Mouse (Mus musculus) midbrain, embryonic 16.5 days (tissue): ENCODE data around the gene Ghrhr. TPM values are rescaled to one million over a fixed set of nuclear protein-coding genes. Genes with fewer than 3 reads are reported as not detected.

Experiments
- ATAC-seq: fragments of 200-750 bp; cut with Nextera tagmentation; 2 replicates; pipeline ENCODE4 v1.8.0; 2017; ENCODE audit warnings: moderate TSS enrichment
- H3K27ac ChIP-seq: fragments of 300-500 bp; sonication (generic); 2 replicates; pipeline ENCODE4 v1.5.1; 2014; ENCODE audit warnings: mild to moderate bottlenecking, low read length, mixed read lengths
- H3K27me3 ChIP-seq: fragments of 300-500 bp; sonication (generic); 2 replicates; pipeline ENCODE4 v1.6.1; 2014; ENCODE audit warnings: low read depth, low read length, mixed read lengths; ENCODE audit not compliant: control insufficient read depth, insufficient read depth
- H3K36me3 ChIP-seq: fragments of 300-500 bp; sonication (generic); 2 replicates; pipeline ENCODE4 v1.6.1; 2014; ENCODE audit warnings: mild to moderate bottlenecking, low read length, moderate library complexity, mixed read lengths; ENCODE audit not compliant: control insufficient read depth, insufficient read depth
- H3K4me1 ChIP-seq: fragments of 300-500 bp; sonication (generic); 2 replicates; pipeline ENCODE4 v1.6.1; 2014; ENCODE audit warnings: mild to moderate bottlenecking, low read length, mixed read lengths; ENCODE audit not compliant: control insufficient read depth, insufficient read depth
- H3K4me2 ChIP-seq: fragments of 300-500 bp; sonication (generic); 2 replicates; pipeline ENCODE4 v1.6.1; 2014; ENCODE audit warnings: mild to moderate bottlenecking, low read length, mixed read lengths
- H3K4me3 ChIP-seq: fragments of 300-500 bp; sonication (generic); 2 replicates; pipeline ENCODE4 v1.5.1; 2014; ENCODE audit warnings: low read depth, mild to moderate bottlenecking, low read length, moderate library complexity, mixed read lengths
- H3K9ac ChIP-seq: fragments of 300-500 bp; sonication (generic); 2 replicates; pipeline ENCODE4 v1.6.1; 2014; ENCODE audit warnings: low read depth, low read length, mixed read lengths
- H3K9me3 ChIP-seq: fragments of 300-500 bp; sonication (generic); replicated peaks from 2 replicates; pipeline ENCODE4 v1.6.1; 2014; ENCODE audit warnings: mild to moderate bottlenecking, low read length, mixed read lengths; ENCODE audit not compliant: control insufficient read depth, poor library complexity, severe bottlenecking
- WGBS: fragments of 180-500 bp; shearing (Covaris S2); extraction: QIAGEN DNeasy Blood & Tissue Kit; methylation state at CpG from one replicate; pipeline ENCODE4 v1.1.7; 2014; 5-methylcytosine and 5-hydroxymethylcytosine counted together
- polyA plus RNA-seq: library from polyadenylated mRNA; unstranded; fragments of >200 nt; fragmentation: Nextera tagmentation; extraction: Ambion mirVana; gene quantifications from 2 replicates; pipeline ENCODE4 v1.2.1, GENCODE M21; 2015

The Ghrhr gene
- polyA plus RNA-seq, 1 experiment from 2014 or later, result not detected

- Histone ChIP-seq H3K27ac (no peak overlapping the region), H3K9ac (no peak overlapping the region), H3K4me3 (no peak overlapping the region), H3K4me1 (no peaks in the 10 kb centered on the region), H3K4me2 (no peak overlapping the region), H3K27me3 (no peaks in the 10 kb centered on the region), H3K9me3 (no peaks in the 10 kb centered on the region), H3K36me3 (no peaks in the 10 kb centered on the region)
- ATAC-seq, result no peak
- 84% methylated on average over 5 of the region's 5 CpGs for WGBS
Observed at GRCm38 (mm10) chr6:55347711-55348571, 28.2 kb upstream of the Ghrhr start.

DNA sequence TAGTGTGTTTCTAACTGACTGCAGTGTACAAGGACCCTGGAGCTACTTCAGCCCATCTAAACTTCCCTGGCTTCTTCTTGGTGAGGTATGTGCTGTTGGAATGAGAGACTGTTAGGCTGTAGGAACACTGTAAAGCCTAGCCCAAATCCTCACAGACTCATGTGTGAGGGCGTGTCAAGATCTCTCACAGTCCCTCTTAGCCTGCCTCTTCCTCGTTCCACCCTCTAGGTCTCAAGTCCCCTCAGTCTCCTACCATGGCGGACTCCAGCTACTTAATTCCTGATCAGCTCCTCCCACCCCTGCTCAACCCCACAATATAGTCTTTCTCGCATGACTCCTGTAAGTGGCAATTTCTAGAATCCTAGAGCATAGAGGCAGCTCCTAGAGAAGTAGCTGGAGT, 26.9 kb upstream of the Ghrhr start:
- no peaks in the 10 kb centered on the region for H3K9me3 ChIP-seq
- H3K27me3 ChIP-seq, result no peaks in the 10 kb centered on the region
- H3K4me3 ChIP-seq, result no peak overlapping the region
- ATAC-seq, result no peak
- no peak overlapping the region for H3K9ac ChIP-seq
- no peak overlapping the region for H3K4me2 ChIP-seq
- no peaks in the 10 kb centered on the region for H3K36me3 ChIP-seq
- 78% methylated on average over 4 of the region's 4 CpGs for WGBS
- H3K4me1 ChIP-seq, result no peaks in the 10 kb centered on the region
- H3K27ac ChIP-seq, result no peak overlapping the region

- 97% methylated on average over 6 of the region's 6 CpGs for WGBS
- Histone ChIP-seq H3K27ac (no peak overlapping the region), H3K4me1 (no peaks in the 10 kb centered on the region), H3K4me2 (no peak overlapping the region), H3K36me3 (no peaks in the 10 kb centered on the region), H3K27me3 (no peaks in the 10 kb centered on the region), H3K9me3 (no peaks in the 10 kb centered on the region), H3K9ac (no peak overlapping the region), H3K4me3 (no peak overlapping the region)
- ATAC-seq, result no peak
Observed at GRCm38 (mm10) chr6:55350383-55350952, 25.6 kb upstream of the Ghrhr start.

- H3K9me3 ChIP-seq, result no peaks in the 10 kb centered on the region
- WGBS, result 84% methylated on average over 7 of the region's 7 CpGs
- no peaks in the 10 kb centered on the region for H3K36me3 ChIP-seq
- no peak overlapping the region for H3K27ac ChIP-seq
- no peaks in the 10 kb centered on the region for H3K4me1 ChIP-seq
- H3K4me2 ChIP-seq, result no peak overlapping the region
- no peak for ATAC-seq
- H3K27me3 ChIP-seq, result no peaks in the 10 kb centered on the region
- no peak overlapping the region for H3K9ac ChIP-seq
- H3K4me3 ChIP-seq, result no peak overlapping the region
Observed at GRCm38 (mm10) chr6:55351712-55352111, 24.4 kb upstream of the Ghrhr start.

- no peak overlapping the region for H3K27ac ChIP-seq
- H3K27me3 ChIP-seq, result no peaks in the 10 kb centered on the region
- no peak overlapping the region for H3K4me3 ChIP-seq
- H3K9me3 ChIP-seq, result no peaks in the 10 kb centered on the region
- no peaks in the 10 kb centered on the region for H3K4me1 ChIP-seq
- no peak for ATAC-seq
- no peak overlapping the region for H3K9ac ChIP-seq
- H3K36me3 ChIP-seq, result no peaks in the 10 kb centered on the region
- H3K4me2 ChIP-seq, result no peak overlapping the region
- WGBS, result 83% methylated on average over 12 of the region's 12 CpGs
Observed at GRCm38 (mm10) chr6:55353711-55354445, 22.2 kb upstream of the Ghrhr start.

DNA sequence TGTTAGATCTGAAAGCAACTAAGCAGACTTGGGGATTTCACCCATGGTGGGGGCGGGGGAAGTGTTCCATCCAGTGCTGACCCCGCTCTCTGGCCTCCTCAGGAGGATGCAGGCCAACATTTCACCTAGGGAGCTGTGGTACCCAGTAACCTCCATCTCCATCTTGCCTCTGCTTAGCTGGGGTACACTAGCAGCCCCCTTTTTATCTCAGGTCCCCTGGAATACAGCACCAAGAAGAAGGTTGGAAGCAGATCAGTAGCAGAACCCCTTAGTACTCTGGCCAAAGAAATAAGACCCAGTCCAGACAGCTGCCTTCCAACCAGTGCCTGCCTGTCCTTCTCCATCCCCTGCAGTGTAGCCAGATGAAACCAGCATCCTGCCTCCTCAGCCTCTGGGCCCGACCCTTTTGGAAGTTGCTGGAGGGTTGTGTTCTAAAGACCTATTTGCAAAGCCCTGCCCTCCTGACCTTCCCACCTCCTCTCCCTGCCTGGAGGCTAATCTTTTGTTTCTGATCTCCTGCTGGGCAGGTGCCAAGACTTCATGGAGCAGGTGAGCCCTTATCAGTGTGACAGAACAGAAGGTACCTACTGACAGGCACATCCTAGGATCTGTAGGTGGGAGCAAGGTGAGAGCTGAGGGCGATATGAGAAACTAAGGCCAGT, 21.5 kb upstream of the Ghrhr start:
- ATAC-seq, result no peak
- Histone ChIP-seq H3K4me1 (no peaks in the 10 kb centered on the region), H3K4me3 (no peak overlapping the region), H3K36me3 (no peaks in the 10 kb centered on the region), H3K9me3 (no peaks in the 10 kb centered on the region), H3K9ac (no peak overlapping the region), H3K4me2 (no peak overlapping the region), H3K27me3 (no peaks in the 10 kb centered on the region), H3K27ac (no peak overlapping the region)
- 68% methylated on average over 4 of the region's 4 CpGs for WGBS

DNA sequence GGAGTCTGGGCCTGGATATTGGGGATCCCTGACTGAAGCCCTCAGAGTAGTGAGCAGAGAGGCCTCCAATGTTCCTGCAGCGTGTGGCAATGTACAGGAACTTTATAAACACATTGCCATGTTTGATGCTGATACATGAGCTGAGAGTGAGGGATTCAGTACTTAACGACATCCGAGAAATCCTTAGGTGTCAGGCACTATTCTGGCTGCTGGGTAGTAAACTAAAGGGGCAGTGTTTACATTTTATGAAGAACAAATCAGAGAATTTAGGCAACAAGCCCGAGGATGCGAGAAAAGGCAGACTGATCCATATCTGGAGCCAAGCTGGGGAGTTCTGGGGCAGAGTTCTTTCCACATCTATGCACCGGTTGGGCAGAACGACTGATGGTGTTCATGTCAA, 20.5 kb upstream of the Ghrhr start:
- no peaks in the 10 kb centered on the region for H3K9me3 ChIP-seq
- WGBS, result 89% methylated on average over 7 of the region's 7 CpGs

DNA sequence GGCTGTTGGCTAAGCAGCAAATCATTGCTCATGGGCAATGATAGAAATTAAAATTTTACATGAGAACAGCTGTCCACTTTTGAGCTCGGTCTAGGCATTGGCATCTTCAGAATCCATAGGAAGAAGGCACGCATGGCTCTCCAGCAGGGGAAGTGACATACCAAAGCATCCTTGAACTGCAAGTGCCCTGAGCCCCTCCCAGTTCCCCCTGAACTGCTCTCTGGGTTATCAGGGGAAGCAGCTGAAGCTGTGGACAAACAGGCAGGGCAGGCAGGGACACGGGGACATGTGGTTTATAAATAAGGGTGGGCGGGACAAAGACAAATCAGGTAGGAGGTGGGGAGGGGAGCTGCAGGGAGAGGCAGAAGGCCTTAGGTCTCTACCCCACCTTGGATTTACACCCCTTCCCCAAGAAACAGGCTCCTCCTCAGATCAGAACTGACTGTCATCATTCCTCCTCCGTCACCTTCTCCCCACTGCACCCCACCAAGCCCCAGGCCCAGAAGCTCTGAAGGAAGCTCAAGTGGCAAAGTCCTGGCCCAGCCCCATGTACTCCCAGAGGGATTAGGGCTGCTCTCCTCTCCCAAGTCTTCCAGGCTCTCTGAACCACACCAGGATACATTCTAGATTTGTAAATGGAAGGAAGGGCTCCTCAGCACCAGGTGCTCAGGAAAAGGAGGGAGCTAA, 19.9 kb upstream of the Ghrhr start:
- Histone ChIP-seq H3K9ac (no peak overlapping the region), H3K4me2 (no peak overlapping the region), H3K27ac (no peak overlapping the region), H3K4me3 (no peak overlapping the region), H3K36me3 (no peaks in the 10 kb centered on the region), H3K4me1 (no peaks in the 10 kb centered on the region), H3K9me3 (no peaks in the 10 kb centered on the region), H3K27me3 (no peaks in the 10 kb centered on the region)
- no peak for ATAC-seq
- WGBS, result 70% methylated on average over 5 of the region's 5 CpGs

More for the DNA sequence above, 20.5 kb upstream of the Ghrhr start:
- Histone ChIP-seq H3K36me3 (no peaks in the 10 kb centered on the region), H3K4me3 (no peak overlapping the region), H3K27ac (no peak overlapping the region), H3K9ac (no peak overlapping the region), H3K27me3 (no peaks in the 10 kb centered on the region), H3K4me2 (no peak overlapping the region), H3K4me1 (no peaks in the 10 kb centered on the region)
- no peak for ATAC-seq
